Comparison of ENCODE assay signal across 20 mouse cellular contexts in genomic region chr7:96384726-96385500, GRCm38 (mm10).
DNase-seq lines count a peak whose midpoint lies in the region; ATAC-seq and TF ChIP-seq lines count a peak whose summit lies in the region.
"Had no signal": no experiment of that assay in that cellular context is flagged by ENCODE, and none has a peak within 500 bp of the region (broad histone marks: within the 10 kb centered on the region; RNA-seq: fewer than 3 reads in every experiment).

No protein-coding gene starts in this region.

- no peak overlapping the region for H3K4me3 ChIP-seq in forebrain, embryonic 11.5 days (ENCODE audit: low read depth, low read length)
- H3K4me3 ChIP-seq in forebrain, embryonic 16.5 days (replicated peaks; ENCODE audit: low read length): no peak overlapping the region
- H3K4me3 ChIP-seq in kidney, adult 2 months (ENCODE audit: insufficient read depth, low read depth, low read length): no peak overlapping the region
- no peak overlapping the region for H3K4me3 ChIP-seq in limb, embryonic 12.5 days (replicated peaks)
- no peak overlapping the region for H3K4me3 ChIP-seq in limb, embryonic 10.5 days
- H3K4me3 ChIP-seq: intestine, embryonic 15.5 days; myocyte had no signal

- WGBS in forebrain, embryonic 11.5 days: 80% methylated on average over 11 of the region's 11 CpGs
- 66% methylated on average over 11 of the region's 11 CpGs for WGBS in forebrain, embryonic 16.5 days
- WGBS in kidney, adult 2 months: 61% methylated on average over 11 of the region's 11 CpGs
- 82% methylated on average over 11 of the region's 11 CpGs for WGBS in limb, embryonic 12.5 days
- 89% methylated on average over 11 of the region's 11 CpGs for WGBS in limb, embryonic 10.5 days

- H3K9me3 ChIP-seq in forebrain, embryonic 11.5 days (ENCODE audit: control insufficient read depth, low read length): no peaks in the 10 kb centered on the region
- no peaks in the 10 kb centered on the region for H3K9me3 ChIP-seq in forebrain, embryonic 16.5 days (ENCODE audit: control insufficient read depth, low read length)
- H3K9me3 ChIP-seq in limb, embryonic 12.5 days: no peaks in the 10 kb centered on the region
- no peaks in the 10 kb centered on the region for H3K9me3 ChIP-seq in limb, embryonic 10.5 days (replicated peaks)
- H3K9me3 ChIP-seq: intestine, embryonic 15.5 days had no signal

- DNase-seq in forebrain, embryonic 11.5 days (ENCODE audit: low spot score): no peak
- DNase-seq in kidney, adult 2 months: peak; percentile 30
- no peak for DNase-seq in kidney, adult 8-10 months
- DNase-seq in limb, embryonic 10.5 days (ENCODE audit: low spot score): no peak
- DNase-seq in R1 (ENCODE audit: low read depth, low spot score): peak; percentile 18
- DNase-seq in liver: no peak
- DNase-seq: adrenal gland, postnatal 10 days; heart, postnatal 4 days; lung, adult 18-20 months; lung, postnatal 14 days; right cerebral cortex, postnatal 4 days had no signal

- no peak overlapping the region for H3K9ac ChIP-seq in forebrain, embryonic 11.5 days (ENCODE audit: low read length)
- no peak overlapping the region for H3K9ac ChIP-seq in forebrain, embryonic 16.5 days (replicated peaks; ENCODE audit: low read depth, low read length)
- H3K9ac ChIP-seq in limb, embryonic 12.5 days (replicated peaks): no peak overlapping the region
- H3K9ac ChIP-seq: intestine, embryonic 15.5 days had no signal

- TF ChIP-seq CTCF in kidney, adult 2 months (conservative IDR thresholded peaks at IDR 0.05; ENCODE audit: insufficient read depth, insufficient read length, low read depth, low read length): no peak

- ATAC-seq in forebrain, embryonic 11.5 days (replicated peaks; ENCODE audit: low FRiP score): 0 out of 2 replicates have a peak, but pooled peaks have one; percentile 19
- no peak for ATAC-seq in forebrain, embryonic 16.5 days
- ATAC-seq in limb, embryonic 12.5 days (ENCODE audit: insufficient number of reproducible peaks, insufficient read depth, low FRiP score, low TSS enrichment, low read depth): no peak
- ATAC-seq: activated CD4-positive, CD25-positive, alpha-beta regulatory T cell, adult 4 months; CD4-positive, CD25-positive, alpha-beta regulatory T cell, adult 4 months; intestine, embryonic 15.5 days; Patski had no signal

- TF ChIP-seq POLR2A in kidney, adult 2 months (IDR thresholded peaks at IDR 0.05; ENCODE audit: low read depth, low read length): no peak

- no peak overlapping the region for H3K4me2 ChIP-seq in forebrain, embryonic 11.5 days (ENCODE audit: low read depth, low read length, severe bottlenecking)
- H3K4me2 ChIP-seq in forebrain, embryonic 16.5 days (ENCODE audit: low read length): no peak overlapping the region
- no peak overlapping the region for H3K4me2 ChIP-seq in limb, embryonic 12.5 days
- H3K4me2 ChIP-seq: intestine, embryonic 15.5 days; liver, embryonic 11.5 days had no signal

- H3K27me3 ChIP-seq in forebrain, embryonic 11.5 days (ENCODE audit: control insufficient read depth, insufficient read depth, low read length): no peaks in the 10 kb centered on the region
- H3K27me3 ChIP-seq in forebrain, embryonic 16.5 days (replicated peaks; ENCODE audit: control insufficient read depth, insufficient read depth, low read length): no peaks in the 10 kb centered on the region
- H3K27me3 ChIP-seq in kidney, adult 2 months (replicated peaks; ENCODE audit: control insufficient read depth, insufficient read depth, low read length): no peaks in the 10 kb centered on the region
- H3K27me3 ChIP-seq in limb, embryonic 12.5 days: no peaks in the 10 kb centered on the region
- H3K27me3 ChIP-seq in limb, embryonic 10.5 days (ENCODE audit: low read depth, poor library complexity, severe bottlenecking): no peaks in the 10 kb centered on the region
- H3K27me3 ChIP-seq: intestine, embryonic 15.5 days; Patski had no signal

- H3K36me3 ChIP-seq in forebrain, embryonic 11.5 days (ENCODE audit: control insufficient read depth, insufficient read depth, low read length): no peaks in the 10 kb centered on the region
- H3K36me3 ChIP-seq in forebrain, embryonic 16.5 days (ENCODE audit: control insufficient read depth, insufficient read depth): no peaks in the 10 kb centered on the region
- H3K36me3 ChIP-seq in kidney, adult 2 months (ENCODE audit: control insufficient read depth, insufficient read depth, low read length): no peaks in the 10 kb centered on the region
- no peaks in the 10 kb centered on the region for H3K36me3 ChIP-seq in limb, embryonic 12.5 days
- H3K36me3 ChIP-seq in limb, embryonic 10.5 days: no peaks in the 10 kb centered on the region
- H3K36me3 ChIP-seq: intestine, embryonic 15.5 days had no signal

- H3K4me1 ChIP-seq in forebrain, embryonic 11.5 days (replicated peaks; ENCODE audit: control insufficient read depth, insufficient read depth, low read length): peaks cover 17% of the 10 kb centered on the region; the same call in 1 of the 2 replicates
- H3K4me1 ChIP-seq in forebrain, embryonic 16.5 days (replicated peaks; ENCODE audit: control insufficient read depth, insufficient read depth, low read length): peaks cover 18% of the 10 kb centered on the region
- no peaks in the 10 kb centered on the region; the same call in 1 of the 2 replicates for H3K4me1 ChIP-seq in kidney, adult 2 months (ENCODE audit: control insufficient read depth, insufficient read depth, low read length)
- H3K4me1 ChIP-seq in limb, embryonic 12.5 days (replicated peaks): peaks cover 34% of the 10 kb centered on the region
- H3K4me1 ChIP-seq in limb, embryonic 10.5 days: peaks cover 19% of the 10 kb centered on the region
- H3K4me1 ChIP-seq: intestine, embryonic 15.5 days had no signal

- H3K27ac ChIP-seq in forebrain, embryonic 11.5 days (ENCODE audit: low read depth, low read length): no peak overlapping the region
- no peak overlapping the region for H3K27ac ChIP-seq in forebrain, embryonic 16.5 days (ENCODE audit: low read length)
- no peak overlapping the region for H3K27ac ChIP-seq in kidney, adult 2 months (ENCODE audit: insufficient read depth, low read depth, low read length)
- H3K27ac ChIP-seq in limb, embryonic 12.5 days: peak overlapping the region; percentile 76; the same call in 1 of the 2 replicates
- no peak overlapping the region for H3K27ac ChIP-seq in limb, embryonic 10.5 days
- H3K27ac ChIP-seq: intestine, embryonic 15.5 days; stomach, postnatal 0 days had no signal

Comparison
In these comparisons a context has a peak if more than half of its experiments do, and no peak if none do; other contexts are left out.
1. DNase-seq: peak in kidney, adult 2 months (single experiment) and R1 (single experiment); none in forebrain, embryonic 11.5 days (single experiment), kidney, adult 8-10 months (0 of 2), limb, embryonic 10.5 days (single experiment) and liver (single experiment).